Mouse (Mus musculus) ovary, adult 10 weeks (tissue): ENCODE data around the gene Rfx2. TPM values are rescaled to one million over a fixed set of nuclear protein-coding genes. Genes with fewer than 3 reads are reported as not detected.

Source experiments
- polyA plus RNA-seq: library from polyadenylated mRNA; stranded (reverse); fragments of 350-450 nt; fragmentation: Illumina TruSeq; extraction: RNeasy Lipid Tissue Mini Kit (QIAGEN cat#74804); gene quantifications from one replicate; pipeline ENCODE4 v1.2.3, GENCODE M21; 2014

The Rfx2 gene
- 0.26 TPM for polyA plus RNA-seq

DNA sequence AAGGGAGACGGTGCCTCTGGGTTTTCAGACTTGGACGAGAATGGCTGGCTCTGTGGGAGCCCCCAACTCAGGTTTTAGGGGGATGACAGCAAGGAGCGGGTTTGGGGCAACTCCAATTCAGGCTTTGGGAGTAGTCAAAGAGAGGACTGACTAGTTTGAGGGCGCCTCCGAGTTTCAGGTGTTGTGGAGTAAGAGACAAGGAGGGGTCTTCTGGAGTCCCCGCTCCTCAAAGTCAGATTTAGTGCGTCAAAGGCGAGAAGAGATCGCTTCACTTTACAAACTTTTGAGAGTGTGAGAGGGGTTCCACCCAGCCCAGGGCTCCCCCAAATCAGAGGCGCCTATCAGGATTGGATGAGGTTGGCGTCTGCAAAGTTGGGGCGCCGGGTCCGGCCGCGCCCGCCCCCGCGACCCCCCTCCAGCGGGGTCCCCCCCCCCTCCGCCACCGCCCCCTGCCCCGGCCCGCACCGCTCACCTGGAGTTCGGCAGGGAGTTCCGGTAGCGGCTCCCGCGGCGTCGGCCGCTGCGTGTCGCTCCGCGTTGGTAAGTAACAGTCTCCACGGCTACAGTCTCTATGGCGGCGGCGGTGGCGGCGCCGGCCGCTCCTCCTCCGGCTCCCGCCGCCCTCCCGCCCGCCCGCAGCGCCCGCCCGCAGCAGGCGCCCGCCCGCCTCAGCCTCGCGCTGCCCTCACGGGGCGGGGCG is at the start of gene Rfx2:
Gene Rfx2 (minus strand): TSS at position 603 of the 700 bp plus-strand sequence.

DNA sequence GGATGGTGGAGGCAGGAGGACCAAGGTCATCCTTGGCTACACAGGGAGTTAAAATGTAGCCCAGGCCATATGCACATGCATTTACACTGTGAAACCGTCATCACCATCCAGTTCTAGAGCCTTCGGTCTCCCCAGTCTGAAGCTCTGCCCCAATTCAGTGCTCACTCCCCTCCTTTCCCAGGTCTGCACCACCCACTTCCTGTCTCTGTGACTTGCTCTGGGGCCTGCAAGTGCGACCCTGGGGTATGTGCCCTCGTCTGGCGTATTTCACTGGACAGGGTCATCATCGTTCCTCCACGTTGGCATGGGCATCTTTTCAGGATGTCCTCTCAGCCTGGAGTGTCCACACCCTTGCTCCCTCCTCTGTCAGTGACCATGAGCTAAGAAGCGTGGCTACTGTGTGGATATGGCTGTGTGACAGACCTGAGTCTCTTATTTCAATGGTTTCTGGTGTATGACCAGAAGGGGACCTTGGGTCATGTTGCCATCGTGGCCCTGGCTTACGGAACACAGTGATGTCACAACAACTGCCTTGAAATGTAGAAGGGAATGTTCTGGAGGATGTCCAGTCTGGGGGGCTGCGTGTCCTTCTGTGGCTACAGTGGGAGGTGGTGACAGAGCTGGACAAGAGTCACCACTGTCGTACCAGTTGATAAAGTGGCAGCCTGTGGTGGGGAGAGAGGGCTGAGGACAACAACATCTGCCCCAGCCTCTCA is 44.3 kb upstream of the Rfx2 start, which contains the start of gene 1700061G19Rik:
Gene 1700061G19Rik (plus strand): TSS at position 542 of the 716 bp plus-strand sequence.

DNA sequence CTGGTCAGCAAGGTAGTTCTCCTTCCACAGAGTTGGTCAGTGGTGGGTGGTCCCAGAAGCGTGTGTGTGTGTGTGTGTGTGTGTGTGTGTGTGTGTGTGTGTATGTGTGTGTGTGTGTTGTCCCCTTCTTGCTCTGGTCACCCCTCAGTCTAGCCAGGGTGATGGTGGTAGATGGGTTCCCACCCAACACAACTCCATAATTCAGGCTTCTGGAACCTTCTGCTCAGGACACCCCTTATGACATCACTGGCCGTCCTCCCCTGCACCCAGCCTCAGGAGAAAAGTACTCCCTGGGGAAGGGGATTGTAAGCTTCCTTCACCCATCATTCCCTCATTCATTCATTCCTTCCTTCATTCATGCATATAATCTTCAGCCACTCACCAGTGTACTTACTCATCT is 43.4 kb upstream of the Rfx2 start, which contains the start of gene Acsbg2:
Gene Acsbg2 (minus strand): TSS at position 211 of the 400 bp plus-strand sequence.

DNA sequence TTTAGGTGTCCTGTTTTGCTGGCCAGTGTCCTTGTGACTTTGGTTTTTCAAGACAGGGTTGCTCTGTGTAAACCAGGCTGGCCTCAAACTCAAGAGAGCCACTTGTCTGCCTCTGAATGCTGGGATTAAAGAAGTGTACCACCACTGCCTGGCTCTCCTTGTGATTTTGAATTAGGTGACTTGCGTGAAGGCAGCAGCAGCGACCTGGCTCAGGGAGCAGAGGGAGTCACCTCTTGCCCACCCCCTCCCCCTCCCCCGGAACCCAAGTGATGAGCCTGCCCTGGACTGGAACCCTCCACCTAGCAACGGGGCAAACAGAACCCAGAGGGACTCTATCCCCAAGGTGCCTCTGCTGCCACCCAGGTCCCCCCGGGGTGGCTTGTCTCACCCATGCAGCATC is 60.9 kb downstream of the Rfx2 start, which contains the start of gene Prr22:
Gene Prr22 (plus strand): TSS at position 301 of the 400 bp plus-strand sequence.

DNA sequence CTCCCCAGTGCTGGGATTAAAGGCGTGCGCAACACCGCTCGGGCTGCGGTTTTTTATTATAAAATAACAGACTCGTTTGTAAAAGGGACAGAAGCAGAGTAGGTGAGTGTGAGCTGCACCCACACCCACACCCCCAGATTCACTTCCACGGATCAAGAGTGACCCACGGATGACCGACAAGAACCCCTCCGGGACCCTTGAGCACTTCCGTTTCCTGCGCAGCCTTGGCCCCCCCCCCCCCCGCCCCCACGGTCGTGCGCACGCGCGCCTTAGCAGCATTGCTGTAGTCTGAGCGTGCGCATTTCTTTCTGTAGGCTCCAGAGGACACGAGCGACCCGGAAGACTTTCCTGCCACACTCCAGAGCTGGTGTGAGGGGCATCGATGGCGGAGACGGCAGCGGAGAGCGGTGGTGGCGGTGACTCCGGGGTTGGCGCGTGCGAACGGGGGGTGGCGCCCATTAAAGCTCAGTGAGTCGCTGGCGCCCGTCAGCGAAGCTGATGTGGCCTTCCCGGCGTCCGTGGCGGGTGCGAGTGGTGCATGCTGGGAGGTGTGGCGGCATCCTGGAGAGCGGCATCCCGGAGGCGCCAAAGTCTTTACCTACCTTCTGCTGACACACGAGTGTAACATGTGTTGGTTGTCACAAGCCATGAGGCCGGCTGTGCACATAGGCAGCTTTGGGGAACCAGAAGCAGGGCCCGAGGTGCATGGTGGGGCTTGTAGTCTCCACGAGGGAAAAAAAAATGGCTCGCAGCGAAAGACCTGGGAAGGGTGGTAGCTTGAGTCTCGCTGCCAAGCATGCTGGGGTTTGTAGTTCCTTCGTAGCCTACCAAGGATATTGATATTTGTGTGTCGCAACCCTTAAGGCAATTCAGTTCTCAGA is 66.1 kb downstream of the Rfx2 start, which contains the start of gene Dus3l:
Gene Dus3l (plus strand): TSS at position 284 of the 881 bp plus-strand sequence.

DNA sequence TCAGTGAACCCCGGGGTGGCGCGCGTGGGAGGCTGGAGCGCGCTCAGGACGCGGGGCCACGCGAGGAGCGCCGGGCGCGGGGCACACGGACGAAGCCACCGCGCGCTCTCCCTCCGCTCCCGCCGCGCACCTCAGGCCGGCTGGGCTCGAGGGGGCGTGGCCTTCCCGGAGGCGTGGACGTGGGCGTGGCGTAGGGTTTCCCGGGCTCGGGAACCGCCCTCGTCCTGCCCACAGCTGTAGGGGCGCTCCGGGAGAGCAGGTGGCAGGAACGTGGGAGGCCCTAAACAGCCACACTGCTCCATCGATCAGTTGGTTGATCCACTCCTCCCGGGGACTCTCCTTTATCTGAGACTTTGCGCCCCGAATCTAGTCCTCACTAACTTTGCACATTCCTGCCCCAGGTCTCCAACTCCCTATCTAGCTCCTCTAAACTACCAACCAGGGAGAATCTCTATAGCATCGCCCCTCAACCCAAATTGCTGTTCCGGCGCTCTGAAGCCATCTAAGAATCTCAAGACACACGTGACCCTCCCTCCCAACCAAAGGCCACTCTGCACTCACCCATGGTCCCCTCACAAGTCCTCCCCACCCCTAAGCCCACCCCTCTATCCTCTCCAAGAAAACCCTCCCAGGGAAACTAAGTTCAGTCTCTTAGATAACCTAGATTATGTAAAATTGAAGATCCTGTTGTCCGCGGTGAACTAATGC is 73.2 kb downstream of the Rfx2 start, which contains the start of gene Nrtn:
Gene Nrtn (minus strand): TSS at position 115 of the 708 bp plus-strand sequence.

Other genes starting within 250 kb of the Rfx2 start
- gene Safb2, start 246.4 kb downstream of the Rfx2 start, polyA plus RNA-seq, result 27.3 TPM
- gene Safb, start 246.2 kb downstream of the Rfx2 start, polyA plus RNA-seq, result 16.4 TPM
- gene 2410015M20Rik, start 221.2 kb downstream of the Rfx2 start, polyA plus RNA-seq, result 2.6 TPM
- not detected for gene Rpl36, start 217.6 kb downstream of the Rfx2 start, polyA plus RNA-seq
- 6.8 TPM for gene Lonp1, start 204.1 kb downstream of the Rfx2 start, polyA plus RNA-seq
- gene Catsperd, start 202.9 kb downstream of the Rfx2 start, polyA plus RNA-seq, result 0.46 TPM
- 0.80 TPM for gene Ranbp3, start 157.7 kb downstream of the Rfx2 start, polyA plus RNA-seq
- not detected for gene Ndufa11, start 113.2 kb downstream of the Rfx2 start, polyA plus RNA-seq
- gene Vmac, start 113.0 kb downstream of the Rfx2 start, polyA plus RNA-seq, result 16.3 TPM
- not detected for gene Nrtn, start 73.5 kb downstream of the Rfx2 start, polyA plus RNA-seq
- gene Dus3l, start 66.3 kb downstream of the Rfx2 start, polyA plus RNA-seq, result 1.1 TPM
- not detected for gene Prr22, start 60.8 kb downstream of the Rfx2 start, polyA plus RNA-seq
- not detected for gene Acsbg2, start 43.4 kb upstream of the Rfx2 start, polyA plus RNA-seq
- not detected for gene 1700061G19Rik, start 44.5 kb upstream of the Rfx2 start, polyA plus RNA-seq
- gene Mllt1, start 104.4 kb upstream of the Rfx2 start, polyA plus RNA-seq, result 0.83 TPM
- not detected for gene Acer1, start 151.1 kb upstream of the Rfx2 start, polyA plus RNA-seq
- gene Clpp, start 159.3 kb upstream of the Rfx2 start, polyA plus RNA-seq, result 1.4 TPM
- gene Alkbh7, start 166.3 kb upstream of the Rfx2 start, polyA plus RNA-seq, result 1.5 TPM
- gene Pspn, start 169.0 kb upstream of the Rfx2 start, polyA plus RNA-seq, result not detected
- gene Gtf2f1, start 180.3 kb upstream of the Rfx2 start, polyA plus RNA-seq, result 3.4 TPM
- not detected for gene Gm17949, start 180.5 kb upstream of the Rfx2 start, polyA plus RNA-seq
- gene Khsrp, start 200.5 kb upstream of the Rfx2 start, polyA plus RNA-seq, result 12.5 TPM
- gene Slc25a41, start 210.6 kb upstream of the Rfx2 start, polyA plus RNA-seq, result not detected
- gene Crb3, start 228.1 kb upstream of the Rfx2 start, polyA plus RNA-seq, result 1.6 TPM
- gene Slc25a23, start 228.8 kb upstream of the Rfx2 start, polyA plus RNA-seq, result 16.6 TPM
- gene Dennd1c, start 247.5 kb upstream of the Rfx2 start, polyA plus RNA-seq, result 1.6 TPM